Mouse (Mus musculus) skeletal muscle tissue, adult 2 months (tissue): ENCODE data around the gene Ceacam1.
A peak's percentile ranks its signal among the peaks of the same experiment; 100 is the strongest.
"Not testable (repeated sequence)": the region's sequence is repeated elsewhere in the genome, so short reads cannot be mapped to it uniquely, and the experiment has no call there.

Experiments
- DNase-seq: peaks from one replicate; pipeline ENCODE4 v3.0.0-alpha.2; 2012; ENCODE audit warnings: low read depth, low spot score

Gene Ceacam1

DNA sequence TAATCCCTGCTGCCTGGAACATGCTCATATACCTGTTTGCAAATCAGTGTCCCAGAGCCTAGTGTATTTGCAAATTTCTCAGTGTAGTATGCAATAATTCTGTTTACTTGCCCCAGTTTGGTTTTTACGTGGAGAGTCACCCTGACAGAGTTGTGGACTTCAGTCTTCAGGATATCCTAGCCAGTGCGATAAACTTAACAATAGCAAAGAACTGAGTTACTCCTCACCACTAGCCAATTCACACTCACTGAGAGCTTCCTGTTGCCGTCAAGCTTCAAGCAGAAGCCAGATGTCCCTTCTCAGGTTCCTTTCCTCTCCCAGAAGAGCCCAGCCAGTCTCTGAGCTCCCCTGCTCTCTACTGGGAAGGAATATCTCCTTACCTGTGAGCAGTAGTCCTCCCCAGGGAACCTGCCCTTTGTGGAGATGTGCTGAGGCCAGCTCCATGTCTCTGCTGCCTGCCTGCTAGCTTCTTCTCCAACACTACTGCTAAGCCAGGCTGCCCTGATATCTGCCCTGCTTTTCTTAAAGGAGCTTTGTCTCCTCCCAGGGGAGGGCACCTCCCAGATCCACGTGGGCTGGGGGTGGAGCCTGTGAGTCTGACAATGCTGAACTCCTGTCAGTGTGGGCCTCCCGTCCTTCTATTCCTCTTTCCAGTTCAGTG, at the start of gene Ceacam1:
Gene Ceacam1, minus strand, starts transcription at position 513 of the 661 bp plus-strand sequence.
- peak; percentile 44 for DNase-seq

DNA sequence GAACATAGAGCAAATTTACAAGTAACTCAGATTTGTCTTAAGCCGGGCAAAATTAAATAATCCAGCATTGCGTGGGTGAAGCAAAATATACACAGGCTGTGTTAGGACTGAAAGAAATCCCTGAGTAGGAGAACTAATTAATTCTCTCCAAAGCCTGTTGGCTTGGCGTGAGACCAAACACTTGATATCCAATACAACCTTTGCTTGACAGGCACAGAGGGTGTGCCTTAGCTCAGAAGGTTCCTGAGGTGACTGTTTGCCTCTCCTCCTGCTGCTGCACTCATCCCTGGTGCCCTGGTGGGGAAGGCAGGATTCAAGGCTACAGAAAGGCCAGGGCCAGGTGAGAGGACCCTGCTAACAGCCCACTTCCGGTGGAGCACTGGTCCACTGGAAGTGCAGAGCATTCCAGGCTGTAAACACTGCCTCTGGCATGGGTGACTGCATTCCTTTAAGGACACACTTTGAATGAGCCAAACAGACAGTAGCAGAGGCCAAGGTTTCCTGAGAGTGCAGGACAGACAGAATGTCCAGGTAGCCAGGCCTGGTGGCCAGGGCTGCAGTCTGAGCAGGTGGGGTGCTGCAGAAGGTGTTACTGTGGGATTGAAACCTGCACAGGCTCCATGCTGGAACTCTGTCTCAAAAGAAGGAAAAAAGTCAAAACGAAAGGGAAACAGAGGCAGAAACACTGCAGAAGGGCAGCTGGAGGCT, 38.8 kb upstream of the Ceacam1 start:
- not testable (repeated sequence) for DNase-seq

DNA sequence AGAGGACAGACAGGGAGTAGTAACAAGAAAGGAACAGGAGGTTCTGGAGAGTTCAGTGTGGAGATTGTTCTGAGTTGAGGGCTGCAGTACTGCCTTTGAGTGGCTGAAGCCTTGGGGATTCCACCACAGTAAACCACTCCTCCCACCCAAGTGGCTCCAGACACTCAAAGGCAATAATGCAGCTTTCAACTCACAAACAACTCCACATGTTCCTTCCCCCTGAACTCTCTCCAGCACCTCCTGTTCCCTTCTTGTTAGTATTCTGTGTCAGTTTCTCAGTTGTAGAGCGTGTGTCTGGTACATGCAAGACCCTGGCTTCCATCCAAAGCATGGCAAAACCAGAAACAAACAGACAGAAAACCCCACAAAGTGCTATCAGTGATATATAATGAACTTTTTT, 38.3 kb upstream of the Ceacam1 start:
- DNase-seq, result not testable (repeated sequence)

DNA sequence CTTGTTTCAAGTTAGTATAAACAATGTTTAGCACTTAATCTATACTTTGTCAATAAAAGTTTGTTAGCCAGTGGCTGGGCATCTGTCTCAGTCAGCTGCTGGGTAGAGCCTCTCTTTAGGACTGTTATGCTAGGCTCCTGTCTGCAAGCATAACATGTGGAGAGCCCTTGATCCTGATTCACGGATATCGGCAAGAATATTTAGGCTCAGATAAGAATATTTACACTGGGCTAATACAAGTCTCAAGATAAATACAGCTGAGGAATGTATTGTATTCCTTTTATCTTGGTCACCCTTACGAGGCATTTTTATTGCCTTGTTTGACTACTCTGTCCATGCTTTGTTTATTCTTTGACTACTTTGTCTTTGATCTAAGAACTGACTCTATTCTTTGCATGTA, 32.5 kb upstream of the Ceacam1 start:
- no peak for DNase-seq

DNA sequence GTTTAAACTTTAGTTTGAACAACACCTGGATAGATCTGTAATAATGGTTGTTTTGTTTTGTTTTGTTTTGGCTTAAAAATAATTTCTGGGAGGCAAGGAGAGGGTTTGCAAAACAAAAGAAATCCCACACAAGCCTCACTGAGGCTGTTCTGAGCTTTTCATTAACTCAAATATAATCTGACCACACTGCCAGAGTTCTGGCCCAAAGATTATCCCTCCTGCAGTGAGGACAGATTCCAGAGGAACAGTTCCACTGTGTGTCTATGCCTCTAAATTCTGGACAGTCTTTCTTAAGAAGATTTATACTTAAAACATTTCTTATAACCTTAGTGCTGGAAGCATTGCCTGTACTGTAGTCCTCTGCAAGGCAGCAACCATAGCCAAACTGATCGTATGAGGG, 17.2 kb upstream of the Ceacam1 start:
- no peak for DNase-seq

DNA sequence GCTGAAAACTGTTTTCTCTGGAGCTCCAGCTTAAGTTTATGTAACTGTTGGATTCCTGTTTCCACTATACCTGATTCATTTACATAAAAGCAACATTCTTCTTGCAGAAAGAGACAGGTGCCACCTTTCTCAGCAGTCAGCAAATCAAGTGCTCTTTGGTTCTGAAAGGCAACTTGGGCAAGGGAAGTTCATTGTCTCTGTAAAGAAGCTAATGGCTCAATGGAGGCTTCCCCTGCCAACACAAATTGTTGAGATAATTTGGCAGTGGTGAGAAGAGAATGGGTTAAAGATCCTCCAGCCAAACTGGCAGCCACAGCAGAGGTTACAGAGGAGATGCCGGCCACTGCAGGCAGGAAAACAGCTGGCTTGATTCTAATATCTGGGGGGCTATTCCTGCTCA, 13.3 kb upstream of the Ceacam1 start:
- not testable (repeated sequence) for DNase-seq

DNA sequence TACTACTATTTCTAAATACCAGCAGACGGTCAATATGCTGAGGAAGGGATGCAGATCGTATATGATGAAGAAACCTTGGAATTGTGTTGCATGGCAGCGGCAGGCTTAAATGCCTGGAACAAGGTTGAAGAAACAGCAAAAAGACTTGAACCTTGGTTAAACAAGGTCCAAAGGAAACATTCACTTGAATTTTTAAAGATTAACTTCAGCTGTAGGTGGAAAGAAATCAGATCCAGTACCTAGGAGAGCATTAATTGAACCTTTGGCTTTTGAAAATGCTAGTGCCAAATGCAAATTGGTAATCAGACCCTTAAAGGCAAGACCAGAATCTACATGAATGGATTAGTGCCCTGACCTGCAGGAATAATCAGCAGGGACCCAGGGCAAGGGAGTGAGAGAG, 12.0 kb upstream of the Ceacam1 start:
- not testable (repeated sequence) for DNase-seq

DNA sequence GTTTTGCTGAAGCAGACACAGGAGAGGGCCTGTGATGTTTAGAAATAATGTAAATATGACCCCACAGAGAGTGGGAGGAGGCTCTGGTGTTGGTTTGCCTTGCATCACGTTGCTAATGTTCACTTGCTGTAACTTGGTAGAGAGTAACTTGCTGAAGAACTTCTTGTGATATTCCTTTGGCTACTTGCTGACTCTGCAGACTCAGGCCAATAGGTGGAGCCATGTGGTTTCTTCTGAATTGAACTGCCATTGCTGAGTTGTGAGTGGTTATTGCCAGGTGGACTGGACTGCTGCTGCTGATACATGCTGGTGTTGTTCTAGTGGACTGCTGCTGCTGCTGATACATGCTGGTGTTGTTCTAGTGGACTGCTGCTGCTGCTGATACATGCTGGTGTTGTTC, 8.8 kb upstream of the Ceacam1 start:
- DNase-seq, result no peak

DNA sequence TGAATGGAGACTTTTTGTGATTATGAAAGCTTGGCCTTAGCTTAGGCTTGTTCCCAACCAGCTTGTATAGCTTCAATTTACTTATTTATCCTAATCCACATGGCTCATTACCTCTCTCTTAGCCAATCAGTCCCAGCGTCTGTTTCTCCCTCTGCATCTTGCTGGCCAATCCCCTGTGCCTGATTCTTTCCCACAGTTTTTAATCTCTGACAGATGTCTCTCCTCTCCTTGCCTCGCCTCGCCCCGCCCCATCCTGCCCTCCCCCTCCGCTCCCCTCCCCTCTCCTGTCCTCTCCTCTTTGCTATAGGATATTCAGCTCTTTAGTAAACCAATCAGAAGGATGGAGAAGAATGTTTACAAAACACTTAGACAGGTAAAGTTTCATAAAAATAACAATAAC, 7.7 kb upstream of the Ceacam1 start:
- DNase-seq, result no peak

DNA sequence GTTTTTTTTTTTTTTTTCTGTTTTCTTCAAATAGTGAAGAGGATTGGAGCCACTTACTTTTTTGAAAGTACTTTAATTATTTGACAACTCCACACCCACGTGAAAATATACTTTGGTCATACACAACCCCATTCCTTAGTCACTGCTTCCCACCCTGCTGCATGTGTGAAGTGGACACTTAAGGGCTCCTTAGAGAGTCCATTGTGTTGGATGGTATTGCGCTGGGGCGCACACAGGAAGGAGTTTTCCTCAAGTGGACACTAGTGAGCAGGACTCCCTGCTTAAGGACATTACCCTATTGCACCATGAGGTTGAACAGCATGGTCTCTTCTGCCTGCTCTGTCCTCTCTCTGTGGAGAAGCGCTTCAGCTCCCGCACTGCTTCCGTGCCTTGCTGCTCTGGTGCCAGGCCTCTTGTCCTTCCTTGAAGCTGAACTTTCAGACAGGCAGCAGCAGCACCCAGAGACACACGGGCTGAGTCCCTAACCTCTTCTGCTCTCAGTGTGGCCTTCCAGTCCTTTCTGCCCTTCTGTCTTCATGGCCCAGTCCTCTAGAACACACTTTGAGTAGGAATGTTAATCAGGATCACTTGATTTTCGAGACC, 5.8 kb upstream of the Ceacam1 start:
- DNase-seq, result no peak

DNA sequence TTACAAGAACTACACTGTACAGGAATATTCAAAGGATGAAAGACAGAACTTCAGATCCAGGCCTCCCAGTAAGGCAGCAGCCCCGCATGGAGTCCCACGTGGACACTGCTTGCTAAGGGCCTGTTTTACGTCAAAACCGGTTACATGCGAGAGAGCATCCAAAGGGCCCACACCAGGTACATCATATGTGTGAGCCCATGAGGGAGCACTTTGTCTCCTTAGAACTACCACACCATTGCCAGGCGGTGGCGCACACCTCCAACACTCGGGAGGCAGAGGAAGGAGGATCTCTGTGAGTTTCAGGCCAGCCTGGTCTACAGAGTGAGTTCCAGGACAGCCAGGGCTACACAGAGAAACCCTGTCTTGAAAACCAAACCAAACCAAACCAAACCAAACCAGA, 3.4 kb upstream of the Ceacam1 start:
- not testable (repeated sequence) for DNase-seq

DNA sequence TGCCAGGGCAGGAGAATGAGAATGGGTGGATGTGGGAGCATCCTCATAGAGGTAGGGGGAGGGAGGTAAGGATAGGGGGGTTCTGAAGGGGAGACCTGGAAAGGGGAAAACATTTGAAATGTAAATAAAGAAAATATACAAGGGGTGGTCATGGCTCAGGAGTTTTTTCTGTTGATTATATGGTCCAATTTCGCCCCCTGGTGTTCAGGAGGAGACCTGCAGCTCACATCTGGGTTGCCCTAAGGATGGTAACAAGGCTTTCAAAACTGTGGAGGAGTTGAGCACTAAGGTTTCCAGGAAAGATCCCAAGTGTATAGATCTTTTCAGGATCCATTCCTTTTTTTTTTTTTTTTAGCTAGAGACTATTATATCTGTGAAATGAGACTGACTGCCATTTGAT, 2.0 kb upstream of the Ceacam1 start:
- no peak for DNase-seq

DNA sequence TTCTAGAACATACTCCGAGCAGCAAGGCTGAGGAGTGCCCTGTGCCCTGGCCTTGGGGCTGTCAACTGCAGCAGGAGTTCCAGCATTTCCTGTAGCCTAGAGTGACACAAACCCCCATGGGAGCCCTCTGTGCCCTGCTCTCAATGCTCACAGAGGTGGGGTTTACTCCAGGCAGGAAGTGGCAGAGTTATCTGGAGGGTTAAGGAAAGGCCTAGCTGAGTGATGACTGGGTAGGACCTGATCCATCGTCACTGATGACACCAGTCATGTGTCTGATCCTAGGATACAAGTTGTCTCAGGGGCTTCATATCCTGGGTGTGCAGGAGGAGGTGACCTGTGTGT, 320 bp upstream of the Ceacam1 start:
- not testable (repeated sequence) for DNase-seq

DNA sequence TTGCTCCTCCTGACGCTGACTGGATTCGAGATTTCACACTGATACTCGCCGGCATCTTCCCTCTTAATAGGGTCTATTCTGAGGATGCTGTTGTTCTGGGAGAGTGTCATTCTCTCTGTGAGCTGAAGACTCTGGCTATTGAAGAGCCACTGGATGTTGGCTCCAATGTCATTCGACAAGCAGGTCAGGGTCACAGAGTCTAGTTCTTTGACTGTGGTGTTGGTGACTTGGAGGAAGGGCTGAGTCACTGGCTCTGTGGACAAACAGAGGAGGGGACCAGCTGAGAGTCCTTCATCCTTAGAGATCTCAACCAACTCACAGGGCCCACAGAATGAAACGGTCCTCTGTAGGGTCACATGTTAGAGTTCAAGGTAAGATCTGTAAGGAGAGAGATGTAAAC, 5.6 kb downstream of the Ceacam1 start:
- DNase-seq, result not testable (repeated sequence)

DNA sequence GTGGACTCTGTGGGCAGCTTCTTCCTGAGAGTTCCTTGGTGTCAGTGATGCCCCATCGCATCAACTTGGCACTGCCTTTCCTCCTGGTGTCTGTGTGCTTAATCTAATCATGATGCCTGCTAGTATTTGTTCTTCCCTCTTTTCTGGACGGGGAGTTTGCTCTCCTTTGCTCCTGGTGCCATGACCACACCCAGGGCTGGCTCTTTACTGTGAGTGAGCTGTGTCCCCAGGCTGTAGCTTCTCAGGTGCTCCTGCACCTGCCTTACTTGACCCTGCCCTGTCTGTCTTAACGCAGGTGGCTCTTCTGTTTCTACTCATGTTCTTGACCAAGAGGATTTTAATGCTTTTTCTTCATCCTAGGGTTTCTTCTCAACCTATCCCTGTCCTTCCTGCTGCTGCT, 11.8 kb downstream of the Ceacam1 start:
- DNase-seq, result not testable (repeated sequence)

DNA sequence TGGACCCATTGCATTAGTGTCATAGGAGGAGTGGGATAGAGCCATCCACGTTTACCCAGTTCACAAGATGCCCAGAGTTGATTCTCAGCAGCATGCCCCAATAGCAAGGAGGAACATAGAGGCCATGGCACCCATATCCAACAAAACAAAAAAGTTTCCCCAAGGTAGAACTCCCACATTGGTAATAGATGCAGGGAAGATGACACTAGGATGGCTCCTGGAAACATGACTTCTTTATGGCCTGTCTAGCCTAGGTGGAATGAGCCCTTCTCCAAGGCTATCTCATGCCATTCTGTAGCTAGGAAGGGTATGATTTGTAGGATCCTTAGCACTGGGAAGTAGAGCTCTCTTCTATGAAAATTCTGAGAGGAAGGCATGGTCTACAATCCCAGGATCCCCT, 12.4 kb downstream of the Ceacam1 start:
- DNase-seq, result no peak

DNA sequence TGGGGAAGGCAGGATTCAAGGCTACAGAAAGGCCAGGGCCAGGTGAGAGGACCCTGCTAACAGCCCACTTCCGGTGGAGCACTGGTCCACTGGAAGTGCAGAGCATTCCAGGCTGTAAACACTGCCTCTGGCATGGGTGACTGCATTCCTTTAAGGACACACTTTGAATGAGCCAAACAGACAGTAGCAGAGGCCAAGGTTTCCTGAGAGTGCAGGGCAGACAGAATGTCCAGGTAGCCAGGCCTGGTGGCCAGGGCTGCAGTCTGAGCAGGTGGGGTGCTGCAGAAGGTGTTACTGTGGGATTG, 15.4 kb downstream of the Ceacam1 start:
- DNase-seq, result not testable (repeated sequence)

DNA sequence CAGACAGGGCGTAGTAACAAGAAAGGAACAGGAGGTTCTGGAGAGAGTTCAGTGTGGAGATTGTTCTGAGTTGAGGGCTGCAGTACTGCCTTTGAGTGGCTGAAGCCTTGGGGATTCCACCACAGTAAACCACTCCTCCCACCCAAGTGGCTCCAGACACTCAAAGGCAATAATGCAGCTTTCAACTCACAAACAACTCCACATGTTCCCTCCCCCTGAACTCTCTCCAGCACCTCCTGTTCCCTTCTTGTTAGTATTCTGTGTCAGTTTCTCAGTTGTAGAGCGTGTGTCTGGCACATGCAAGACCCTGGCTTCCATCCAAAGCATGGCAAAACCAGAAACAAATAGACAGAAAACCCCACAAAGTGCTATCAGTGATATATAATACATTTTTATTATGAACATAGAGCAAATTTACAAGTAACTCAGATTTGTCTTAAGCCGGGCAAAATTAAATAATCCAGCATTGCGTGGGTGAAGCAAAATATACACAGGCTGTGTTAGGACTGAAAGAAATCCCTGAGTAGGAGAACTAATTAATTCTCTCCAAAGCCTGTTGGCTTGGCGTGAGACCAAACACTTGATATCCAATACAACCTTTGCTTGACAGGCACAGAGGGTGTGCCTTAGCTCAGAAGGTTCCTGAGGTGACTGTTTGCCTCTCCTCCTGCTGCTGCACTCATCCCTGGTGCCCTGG, 15.9 kb downstream of the Ceacam1 start:
- not testable (repeated sequence) for DNase-seq

DNA sequence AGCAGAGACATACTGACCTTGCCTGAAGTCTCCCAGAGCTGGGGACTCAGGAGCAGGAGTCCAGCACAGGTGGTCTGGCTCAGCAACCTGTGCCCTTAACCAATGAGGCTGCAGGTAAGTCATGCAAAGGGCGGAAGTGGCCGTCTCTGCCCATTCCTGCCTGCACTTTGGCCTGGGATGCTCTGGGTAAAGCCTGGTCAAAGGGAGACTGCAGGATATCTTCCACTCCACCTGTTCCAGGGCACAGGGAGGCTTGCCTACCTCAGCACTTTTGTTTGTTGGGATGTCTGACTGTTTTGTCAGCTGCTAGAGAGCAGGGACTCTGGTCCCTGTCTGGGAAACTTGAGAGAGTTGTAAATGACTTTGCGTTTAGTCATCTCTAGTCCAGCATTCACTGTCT, 25.3 kb downstream of the Ceacam1 start:
- DNase-seq, result no peak

DNA sequence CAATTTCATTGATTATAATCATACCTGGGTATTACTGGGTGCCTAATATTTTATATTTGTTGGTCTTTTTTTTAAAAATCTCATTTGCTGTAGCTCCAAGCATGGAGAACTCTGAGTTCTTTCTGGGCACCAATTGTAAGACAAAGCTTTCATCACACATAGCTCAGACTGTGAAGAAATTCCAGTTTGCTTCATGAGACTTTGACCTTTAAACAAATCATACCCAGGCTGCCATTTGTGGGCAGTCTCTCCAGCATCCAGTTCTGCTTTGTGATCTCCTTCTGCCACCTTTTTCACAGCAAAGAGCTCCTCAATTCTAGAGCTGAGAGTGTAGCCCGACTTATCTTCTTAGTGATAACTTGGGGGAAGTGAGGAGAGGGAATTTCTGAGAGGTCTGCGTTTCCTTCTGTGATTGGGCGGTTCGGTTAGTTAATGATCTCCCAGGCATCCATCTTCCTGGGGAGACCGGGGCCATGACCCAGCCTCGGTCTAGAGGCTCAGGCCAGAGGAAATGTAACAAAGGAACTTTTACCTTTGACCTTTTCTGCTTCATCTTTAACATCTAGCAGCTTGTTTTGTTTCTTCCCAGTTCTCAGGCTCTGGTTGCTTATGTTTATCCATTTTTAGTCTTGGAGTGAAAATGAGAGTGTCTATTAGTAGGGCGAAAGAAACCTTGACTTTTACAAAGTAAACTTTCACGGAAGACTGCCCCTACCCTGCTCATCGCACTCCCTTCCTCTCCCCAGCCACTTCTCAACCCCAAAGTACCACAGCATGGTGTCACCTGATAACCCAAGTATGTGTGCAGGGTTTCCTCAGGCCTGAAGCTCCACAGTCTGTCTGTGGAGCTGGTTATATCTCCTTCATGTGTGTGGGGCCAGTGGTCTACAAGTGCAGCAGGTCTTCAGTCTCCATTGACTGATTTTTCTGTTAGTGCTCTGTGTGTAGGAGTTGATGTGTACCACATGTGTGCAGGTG, 27.2 kb downstream of the Ceacam1 start:
- no peak for DNase-seq

DNA sequence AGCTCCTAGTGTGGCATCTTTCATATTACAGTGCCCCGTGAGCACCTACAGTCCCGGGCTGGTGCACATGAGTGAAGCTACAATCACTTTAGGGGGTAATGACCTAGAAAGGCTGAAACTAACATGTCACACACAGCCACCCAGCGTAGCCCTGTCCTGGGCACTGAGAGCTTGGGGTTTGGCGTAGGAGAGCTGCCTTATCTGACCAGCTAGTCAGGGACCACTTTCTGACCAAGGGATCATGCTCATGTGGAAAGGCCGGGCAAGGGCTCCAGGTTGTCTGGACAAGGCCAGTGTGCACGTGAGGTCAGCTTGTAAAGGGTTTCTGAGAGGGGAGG, 36.6 kb downstream of the Ceacam1 start:
- no peak for DNase-seq
